Mouse (Mus musculus) frontal cortex, postnatal 10 days (tissue): ENCODE measurements at regions not wholly inside any gene's neighbourhood (a gene's known extent, or its start where the extent isn't known, plus 50 kb on each side); places are given as distances from the start of the nearest gene placed in this dataset.

Experiments used
- DNase-seq, 2 experiments: peaks; one replicate each; pipeline ENCODE4 v3.0.0; 2022; ENCODE audit warnings: low spot score in 2 of 2, mixed read lengths in 1 of 2

- no peak for DNase-seq
Measured at GRCm38 (mm10) chr1:77172463-77172862, 342.4 kb downstream of the Epha4 start.

- DNase-seq = no peak
Measured at GRCm38 (mm10) chr1:77174801-77175200, 340.1 kb downstream of the Epha4 start.

- DNase-seq = no peak
Measured at GRCm38 (mm10) chr1:77175214-77175613, 339.7 kb downstream of the Epha4 start.

GRCm38 (mm10) chr1:77176516-77176915 is 338.4 kb downstream of the Epha4 start:
- DNase-seq = no peak

GRCm38 (mm10) chr1:77183965-77184364 is 330.9 kb downstream of the Epha4 start:
- DNase-seq = no peak

- DNase-seq = no peak
Measured at GRCm38 (mm10) chr1:77190141-77190540, 324.7 kb downstream of the Epha4 start.

- no peak for DNase-seq
Measured at GRCm38 (mm10) chr1:77201321-77201917, 313.5 kb downstream of the Epha4 start.

- DNase-seq = no peak
Measured at GRCm38 (mm10) chr1:77202948-77203347, 311.9 kb downstream of the Epha4 start.

GRCm38 (mm10) chr1:77206535-77206934 is 308.4 kb downstream of the Epha4 start:
- no peak for DNase-seq

- no peak for DNase-seq
Measured at GRCm38 (mm10) chr1:77209395-77209794, 305.5 kb downstream of the Epha4 start.

- DNase-seq = no peak
Measured at GRCm38 (mm10) chr1:77213462-77214098, 301.3 kb downstream of the Epha4 start.

- DNase-seq = no peak
Measured at GRCm38 (mm10) chr1:77219488-77220321, 295.2 kb downstream of the Epha4 start.

GRCm38 (mm10) chr1:77220322-77220590 is 294.6 kb downstream of the Epha4 start:
- no peak for DNase-seq

- DNase-seq = no peak
Measured at GRCm38 (mm10) chr1:77220783-77221182, 294.1 kb downstream of the Epha4 start.

GRCm38 (mm10) chr1:77221900-77222299 is 293.0 kb downstream of the Epha4 start:
- no peak for DNase-seq

- DNase-seq = no peak
Measured at GRCm38 (mm10) chr1:77226546-77226945, 288.3 kb downstream of the Epha4 start.

GRCm38 (mm10) chr1:77226991-77227515 is 287.8 kb downstream of the Epha4 start:
- no peak for DNase-seq

- no peak for DNase-seq
Measured at GRCm38 (mm10) chr1:77227800-77228199, 287.1 kb downstream of the Epha4 start.

- no peak for DNase-seq
Measured at GRCm38 (mm10) chr1:77229561-77229960, 285.3 kb downstream of the Epha4 start.

GRCm38 (mm10) chr1:77233010-77233409 is 281.9 kb downstream of the Epha4 start:
- no peak for DNase-seq

- no peak for DNase-seq
Measured at GRCm38 (mm10) chr1:77244642-77245041, 270.2 kb downstream of the Epha4 start.

- DNase-seq = no peak
Measured at GRCm38 (mm10) chr1:77246047-77246446, 268.8 kb downstream of the Epha4 start.

- no peak for DNase-seq
Measured at GRCm38 (mm10) chr1:77254276-77254675, 260.6 kb downstream of the Epha4 start.
